Mouse (Mus musculus) left cerebral cortex, postnatal 4 days (tissue): ENCODE measurements around the gene Abca12. TPM values are rescaled to one million over a fixed set of nuclear protein-coding genes. Genes with fewer than 3 reads are reported as not detected.

Source experiments
- DNase-seq: peaks from one replicate; pipeline ENCODE4 v3.0.0-alpha.2; 2022
- intact Hi-C: fragments of 180-260 bp; cut with DNase I; formaldehyde crosslinking; loops from one replicate; pipeline ENCODE4 v1.15.1; 2025
- total RNA-seq, 2 experiments: library from RNA; stranded (reverse); gene quantifications; 2 replicates each; pipeline ENCODE4 v1.2.3; 2021

Abca12 gene
- total RNA-seq, 2 experiments from 2014 or later = 0.06 to 0.26 TPM

- intact Hi-C loops = no loop called here
- no peak for DNase-seq
These were observed 211.1 kb downstream of the Abca12 start for GRCm38 (mm10) chr1:71203581-71203980.

GRCm38 (mm10) chr1:71196191-71196590 is 218.5 kb downstream of the Abca12 start:
- DNase-seq = no peak
- intact Hi-C loops = no loop called here

GRCm38 (mm10) chr1:71195333-71195732 is 219.4 kb downstream of the Abca12 start:
- intact Hi-C loops = no loop called here

GRCm38 (mm10) chr1:71193931-71194330 is 220.8 kb downstream of the Abca12 start:
- no peak for DNase-seq
- intact Hi-C loops = no loop called here

More at GRCm38 (mm10) chr1:71195333-71195732, 219.4 kb downstream of the Abca12 start:
- DNase-seq = no peak

Other genes with a start within 250 kb of the Abca12 start
- gene Atic, start 142.2 kb upstream of the Abca12 start, total RNA-seq = 10 to 100 TPM; 55.5 to 60.7 TPM
- 100 to 1,000 TPM; 142 to 143 TPM for gene Fn1, start 238.3 kb upstream of the Abca12 start, total RNA-seq